Mouse (Mus musculus) MEL-GATA-1-ER (cell line): ENCODE measurements around the gene Cfap100.

Experiments used
- DNase-seq: peaks from one replicate; pipeline ENCODE4 v3.0.0-alpha.2; 2012; ENCODE audit warnings: low read depth; ENCODE audit errors: extremely low read depth

Cfap100 gene

GRCm38 (mm10) chr6:90461181-90461580 lies 32.6 kb upstream of the Cfap100 start:
- no peak for DNase-seq

GRCm38 (mm10) chr6:90457421-90457820 lies 28.8 kb upstream of the Cfap100 start:
- no peak for DNase-seq

- no peak for DNase-seq
Observed at GRCm38 (mm10) chr6:90453751-90454150, 25.2 kb upstream of the Cfap100 start.

GRCm38 (mm10) chr6:90452603-90453002 lies 24.0 kb upstream of the Cfap100 start:
- DNase-seq: no peak

GRCm38 (mm10) chr6:90451512-90451911 lies 22.9 kb upstream of the Cfap100 start:
- DNase-seq: no peak

- DNase-seq: no peak
Observed at GRCm38 (mm10) chr6:90450697-90451096, 22.1 kb upstream of the Cfap100 start.

- no peak for DNase-seq
Observed at GRCm38 (mm10) chr6:90450179-90450578, 21.6 kb upstream of the Cfap100 start.

- DNase-seq: no peak
Observed at GRCm38 (mm10) chr6:90446883-90447282, 18.3 kb upstream of the Cfap100 start.

- no peak for DNase-seq
Observed at GRCm38 (mm10) chr6:90437041-90437440, 8.4 kb upstream of the Cfap100 start.

- DNase-seq: no peak
Observed at GRCm38 (mm10) chr6:90436192-90436907, 7.8 kb upstream of the Cfap100 start.

GRCm38 (mm10) chr6:90435195-90435618 lies 6.6 kb upstream of the Cfap100 start:
- DNase-seq: peak; percentile 5

- DNase-seq: no peak
Observed at GRCm38 (mm10) chr6:90434687-90435086, 6.1 kb upstream of the Cfap100 start.

GRCm38 (mm10) chr6:90431487-90431886 lies 2.9 kb upstream of the Cfap100 start:
- no peak for DNase-seq

- DNase-seq: no peak
Observed at GRCm38 (mm10) chr6:90429911-90430310, 1.3 kb upstream of the Cfap100 start.

- DNase-seq: no peak
Observed at GRCm38 (mm10) chr6:90426003-90426402, 2.6 kb downstream of the Cfap100 start.

GRCm38 (mm10) chr6:90425361-90425760 lies 3.2 kb downstream of the Cfap100 start:
- DNase-seq: no peak

- DNase-seq: peak; percentile 40
Observed at GRCm38 (mm10) chr6:90422565-90422964, 6.0 kb downstream of the Cfap100 start.

GRCm38 (mm10) chr6:90411926-90412325 lies 16.7 kb downstream of the Cfap100 start:
- DNase-seq: no peak

- DNase-seq: no peak
Observed at GRCm38 (mm10) chr6:90410972-90411371, 17.6 kb downstream of the Cfap100 start.

GRCm38 (mm10) chr6:90408632-90409031 lies 20.0 kb downstream of the Cfap100 start:
- DNase-seq: no peak

- no peak for DNase-seq
Observed at GRCm38 (mm10) chr6:90397291-90397690, 31.3 kb downstream of the Cfap100 start.

GRCm38 (mm10) chr6:90395751-90396150 lies 32.8 kb downstream of the Cfap100 start:
- DNase-seq: no peak

GRCm38 (mm10) chr6:90393948-90394347 lies 34.6 kb downstream of the Cfap100 start:
- no peak for DNase-seq
